Mouse (Mus musculus): Measurements from ENCODE around the gene Dbx2. TPM values are rescaled to one million over a fixed set of nuclear protein-coding genes. Genes with fewer than 3 reads are reported as not detected.

Gene Dbx2
- polyA plus RNA-seq, 1 experiment, result 0.16 TPM

DNA sequence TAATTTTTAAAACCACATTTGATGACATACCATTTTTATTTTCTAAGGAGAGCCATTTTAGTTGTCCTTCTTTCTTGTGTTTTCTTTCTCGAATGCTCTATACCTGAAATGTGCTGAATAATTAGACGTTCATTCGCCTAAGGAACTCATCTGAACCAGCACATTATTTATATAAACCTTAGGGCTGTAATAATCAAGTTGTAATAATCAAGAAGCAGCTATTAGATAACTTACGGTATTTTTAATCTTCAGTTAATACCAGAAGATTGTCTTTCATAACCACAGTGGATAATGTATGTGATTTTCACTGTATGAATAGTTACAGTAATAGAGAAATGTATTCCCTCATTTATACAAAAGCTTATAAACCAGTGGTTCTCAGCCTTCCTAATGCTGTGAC, 9.2 kb upstream of the Dbx2 start:
- Histone ChIP-seq H3K9me3 (no peaks in the 10 kb centered on the region), H3K36me3 (replicated peaks; ENCODE audit: low read length) (no peaks in the 10 kb centered on the region), H3K27me3 (replicated peaks) (no peaks in the 10 kb centered on the region), H3K4me1 (no peaks in the 10 kb centered on the region), H3K4me3 (replicated peaks) (no peak overlapping the region)
- TF ChIP-seq GATA1 (IDR thresholded peaks at IDR 0.05; ENCODE audit: borderline replicate concordance, low read length) (no peak), FLI1 (IDR thresholded peaks at IDR 0.05; ENCODE audit: low read length) (no peak)

DNA sequence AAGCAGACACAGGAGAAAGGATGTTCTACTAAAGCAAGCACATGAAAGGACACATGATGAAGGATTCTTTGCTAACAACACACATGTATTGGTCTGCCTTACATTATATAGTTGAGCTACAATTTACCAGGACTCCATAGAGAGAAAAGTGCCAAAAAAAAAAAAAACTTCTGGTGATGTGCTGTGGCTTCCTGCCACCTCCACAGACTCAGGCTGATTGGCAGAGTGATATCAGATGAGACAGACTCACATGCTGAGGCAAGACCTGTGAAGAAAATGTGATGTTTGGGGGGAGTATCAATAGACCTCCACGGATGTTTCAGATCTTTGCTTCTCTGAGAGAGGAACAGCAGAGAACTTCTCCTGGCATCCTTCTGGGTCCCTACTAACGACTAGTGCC, 6.0 kb upstream of the Dbx2 start:
- Histone ChIP-seq H3K27me3 (replicated peaks) (no peaks in the 10 kb centered on the region), H3K4me3 (replicated peaks) (no peak overlapping the region), H3K36me3 (replicated peaks; ENCODE audit: low read length) (no peaks in the 10 kb centered on the region), H3K4me1 (no peaks in the 10 kb centered on the region), H3K9me3 (no peaks in the 10 kb centered on the region)
- TF ChIP-seq FLI1 (IDR thresholded peaks at IDR 0.05; ENCODE audit: low read length) (no peak), GATA1 (IDR thresholded peaks at IDR 0.05; ENCODE audit: borderline replicate concordance, low read length) (no peak)

DNA sequence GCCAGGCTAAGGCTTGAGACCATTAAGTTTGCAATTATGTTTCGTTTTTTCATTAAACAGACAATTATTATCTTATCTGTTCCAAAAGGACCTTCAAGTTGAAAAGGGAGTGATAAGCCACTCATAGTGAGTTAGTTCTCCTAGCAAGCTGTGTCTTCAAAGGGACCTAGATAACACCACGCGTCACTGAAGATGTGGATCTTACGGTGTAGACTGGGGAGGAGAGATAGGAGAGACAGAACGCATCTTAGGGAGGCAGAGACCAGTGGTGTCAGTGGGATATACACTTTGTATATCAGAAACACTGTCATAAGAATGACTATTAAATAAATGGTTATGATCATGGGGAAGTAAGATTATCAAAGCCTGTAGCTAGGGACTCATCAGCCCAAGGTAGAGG, 4.6 kb upstream of the Dbx2 start:
- H3K9me3 ChIP-seq, result no peaks in the 10 kb centered on the region
- no peaks in the 10 kb centered on the region for H3K27me3 ChIP-seq (replicated peaks)
- no peaks in the 10 kb centered on the region for H3K36me3 ChIP-seq (replicated peaks; ENCODE audit: low read length)
- no peaks in the 10 kb centered on the region for H3K4me1 ChIP-seq
- TF ChIP-seq GATA1 (IDR thresholded peaks at IDR 0.05; ENCODE audit: borderline replicate concordance, low read length), result no peak
- TF ChIP-seq FLI1 (IDR thresholded peaks at IDR 0.05; ENCODE audit: low read length), result no peak
- H3K4me3 ChIP-seq (replicated peaks), result no peak overlapping the region

DNA sequence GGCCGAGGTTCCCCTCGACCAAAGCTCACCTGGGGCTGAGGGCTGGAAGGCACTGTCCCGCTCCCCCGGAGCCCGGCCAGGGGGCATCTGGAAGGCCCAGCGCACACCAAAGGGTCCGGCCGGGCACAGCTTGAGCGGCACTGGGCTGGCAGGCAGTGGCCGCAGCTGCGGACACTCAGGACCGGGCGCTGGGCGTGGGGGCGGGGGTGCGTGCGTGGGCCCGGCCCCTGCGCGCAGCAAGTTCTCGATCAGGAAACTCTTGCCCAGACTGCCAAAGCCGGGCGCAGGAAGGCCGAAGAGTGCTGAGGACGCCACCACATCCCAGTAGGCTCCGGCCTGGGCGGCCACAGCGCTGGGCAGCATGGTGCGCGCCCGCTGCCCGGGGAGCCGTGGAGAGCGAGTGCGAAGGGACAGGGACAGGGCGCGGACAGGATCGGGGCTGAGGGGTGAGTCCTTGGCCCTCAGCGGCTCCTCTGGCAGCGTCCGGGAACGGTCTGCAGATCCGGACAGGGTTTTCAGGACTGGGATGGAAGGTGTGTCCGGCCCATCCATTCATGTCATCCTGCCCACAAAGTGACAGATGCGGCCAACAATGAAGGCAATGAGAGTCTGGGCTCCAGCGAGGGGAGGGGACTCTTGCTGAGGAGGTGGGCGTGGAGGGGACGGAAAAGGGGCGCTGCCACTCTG, 1.4 kb downstream of the Dbx2 start:
- Histone ChIP-seq H3K4me3 (replicated peaks) (no peak overlapping the region), H3K27me3 (replicated peaks) (peaks cover 43% of the 10 kb centered on the region), H3K9me3 (peaks cover 12% of the 10 kb centered on the region; the same call in 1 of the 2 replicates), H3K36me3 (replicated peaks; ENCODE audit: low read length) (no peaks in the 10 kb centered on the region), H3K4me1 (no peaks in the 10 kb centered on the region)
- TF ChIP-seq GATA1 (IDR thresholded peaks at IDR 0.05; ENCODE audit: borderline replicate concordance, low read length) (no peak), FLI1 (IDR thresholded peaks at IDR 0.05; ENCODE audit: low read length) (no peak)

DNA sequence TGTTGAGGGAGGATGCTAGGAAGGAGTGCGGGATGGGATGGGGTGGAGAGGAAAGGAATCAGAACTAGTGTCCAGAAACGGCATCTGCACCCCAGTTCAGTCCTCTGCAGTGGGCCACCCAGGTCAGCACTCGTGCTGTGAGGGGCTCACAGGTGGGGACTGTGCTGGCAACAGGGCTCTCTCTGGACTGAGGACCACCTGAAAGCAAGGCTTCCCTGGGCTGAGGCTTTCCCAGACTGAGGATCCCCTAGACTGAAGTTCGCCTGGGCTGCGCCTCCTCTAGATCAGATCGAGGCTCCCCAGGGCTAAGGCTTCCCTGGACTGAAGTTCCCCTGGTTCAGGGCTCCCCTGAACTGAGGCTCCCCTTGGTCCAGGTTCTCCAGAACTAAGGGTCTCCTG, 1.9 kb downstream of the Dbx2 start:
- peaks cover 12% of the 10 kb centered on the region; the same call in 1 of the 2 replicates for H3K9me3 ChIP-seq
- H3K36me3 ChIP-seq (replicated peaks; ENCODE audit: low read length), result no peaks in the 10 kb centered on the region
- no peaks in the 10 kb centered on the region for H3K4me1 ChIP-seq
- H3K27me3 ChIP-seq (replicated peaks), result peaks cover 43% of the 10 kb centered on the region
- no peak overlapping the region for H3K4me3 ChIP-seq (replicated peaks)
- TF ChIP-seq FLI1 (IDR thresholded peaks at IDR 0.05; ENCODE audit: low read length), result no peak
- TF ChIP-seq GATA1 (IDR thresholded peaks at IDR 0.05; ENCODE audit: borderline replicate concordance, low read length), result no peak

DNA sequence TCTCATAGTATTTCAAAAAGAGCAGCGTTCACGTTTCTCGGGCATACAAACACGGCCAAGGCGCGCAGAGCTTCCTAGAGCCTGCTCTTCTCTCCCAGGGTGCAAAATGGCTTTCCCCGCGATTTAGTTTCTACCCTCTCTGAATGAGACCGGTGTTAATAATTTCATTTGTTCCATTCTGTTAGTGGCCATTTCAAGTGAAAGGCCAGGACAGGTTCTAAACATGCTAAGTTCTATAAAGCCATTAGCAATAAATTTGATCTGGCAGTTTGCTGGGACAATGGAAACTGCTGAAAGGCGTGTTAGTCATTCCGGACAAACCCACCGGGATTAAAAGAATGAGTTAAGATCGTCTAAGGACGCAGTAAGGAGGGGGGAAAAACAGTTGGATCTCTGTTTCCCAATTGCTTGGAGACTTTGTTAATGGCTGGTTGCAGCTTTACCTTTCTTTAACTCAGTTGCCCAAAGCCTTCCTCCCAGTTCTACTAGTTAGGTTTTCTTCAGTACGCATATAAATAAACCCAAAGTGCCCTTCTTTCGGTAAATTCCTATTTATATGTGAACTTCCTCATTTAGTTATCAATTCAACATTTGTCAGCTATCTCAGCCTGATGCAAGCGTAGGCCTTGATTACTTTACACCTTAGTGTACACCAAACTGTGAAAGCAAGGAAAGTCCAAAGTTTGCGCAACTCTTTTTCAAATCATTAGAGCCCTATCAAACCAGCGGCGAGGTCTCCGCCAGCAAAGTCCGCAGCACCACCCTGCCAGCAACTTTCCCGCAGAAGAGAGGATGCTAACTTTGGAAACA, 2.7 kb downstream of the Dbx2 start:
- Histone ChIP-seq H3K36me3 (replicated peaks; ENCODE audit: low read length) (no peaks in the 10 kb centered on the region), H3K9me3 (peaks cover 12% of the 10 kb centered on the region; the same call in 1 of the 2 replicates), H3K27me3 (replicated peaks) (peaks cover 43% of the 10 kb centered on the region), H3K4me3 (replicated peaks) (no peak overlapping the region), H3K4me1 (no peaks in the 10 kb centered on the region)
- TF ChIP-seq GATA1 (IDR thresholded peaks at IDR 0.05; ENCODE audit: borderline replicate concordance, low read length) (no peak), FLI1 (IDR thresholded peaks at IDR 0.05; ENCODE audit: low read length) (no peak)

DNA sequence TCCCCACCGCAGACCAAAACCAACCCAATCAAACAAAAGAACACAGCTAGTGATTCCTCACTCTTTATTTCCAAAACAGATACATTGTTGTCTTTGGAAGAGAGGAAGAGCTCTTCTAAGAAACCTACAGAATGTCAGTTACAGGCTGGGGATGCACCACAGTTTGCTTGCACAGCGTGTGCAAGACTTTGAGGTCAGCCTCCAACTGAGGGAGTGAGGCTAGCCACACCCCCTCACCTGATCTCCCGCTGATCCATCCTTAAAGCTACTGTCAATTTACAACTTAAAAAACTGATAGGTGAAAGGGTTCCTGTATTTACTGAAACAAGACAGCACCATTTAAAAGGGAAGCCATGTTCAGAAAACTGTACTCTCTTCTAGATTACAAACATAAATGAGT, 3.9 kb downstream of the Dbx2 start:
- H3K36me3 ChIP-seq (replicated peaks; ENCODE audit: low read length), result no peaks in the 10 kb centered on the region
- H3K4me1 ChIP-seq, result no peaks in the 10 kb centered on the region
- H3K4me3 ChIP-seq (replicated peaks), result no peak overlapping the region
- TF ChIP-seq GATA1 (IDR thresholded peaks at IDR 0.05; ENCODE audit: borderline replicate concordance, low read length) (no peak), FLI1 (IDR thresholded peaks at IDR 0.05; ENCODE audit: low read length) (no peak)
- H3K9me3 ChIP-seq, result peaks cover 12% of the 10 kb centered on the region; the same call in 1 of the 2 replicates
- H3K27me3 ChIP-seq (replicated peaks), result peaks cover 43% of the 10 kb centered on the region

DNA sequence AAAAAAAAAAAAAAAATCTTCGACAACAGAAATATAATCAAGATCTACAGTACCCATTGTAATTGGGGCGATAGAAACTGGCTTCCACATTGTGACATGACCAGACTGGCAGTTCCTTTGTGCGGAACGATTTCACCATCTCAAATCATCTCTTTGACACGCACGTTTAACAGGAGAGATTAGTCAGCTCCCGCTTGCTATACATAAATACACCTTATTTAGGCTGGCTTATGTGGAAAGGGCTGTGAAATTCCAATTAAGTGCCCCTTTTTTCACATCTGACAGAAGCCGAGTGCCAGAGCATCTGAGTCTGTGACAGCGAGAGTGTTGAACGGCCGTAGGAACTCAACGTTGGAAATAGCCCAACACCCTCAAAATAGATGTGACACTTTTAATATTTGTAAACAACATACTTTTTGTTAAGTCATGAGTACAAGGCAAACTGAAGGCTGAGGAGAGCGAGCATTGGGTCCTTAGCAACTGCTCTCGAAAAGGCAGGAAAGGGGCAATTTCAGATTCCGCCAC, 12.2 kb downstream of the Dbx2 start:
- Histone ChIP-seq H3K9me3 (peaks cover 6% of the 10 kb centered on the region; the same call in 1 of the 2 replicates), H3K27me3 (replicated peaks) (no peaks in the 10 kb centered on the region), H3K36me3 (replicated peaks; ENCODE audit: low read length) (no peaks in the 10 kb centered on the region), H3K4me3 (replicated peaks) (no peak overlapping the region), H3K4me1 (no peaks in the 10 kb centered on the region)
- TF ChIP-seq GATA1 (IDR thresholded peaks at IDR 0.05; ENCODE audit: borderline replicate concordance, low read length), result no peak
- TF ChIP-seq FLI1 (IDR thresholded peaks at IDR 0.05; ENCODE audit: low read length), result no peak

DNA sequence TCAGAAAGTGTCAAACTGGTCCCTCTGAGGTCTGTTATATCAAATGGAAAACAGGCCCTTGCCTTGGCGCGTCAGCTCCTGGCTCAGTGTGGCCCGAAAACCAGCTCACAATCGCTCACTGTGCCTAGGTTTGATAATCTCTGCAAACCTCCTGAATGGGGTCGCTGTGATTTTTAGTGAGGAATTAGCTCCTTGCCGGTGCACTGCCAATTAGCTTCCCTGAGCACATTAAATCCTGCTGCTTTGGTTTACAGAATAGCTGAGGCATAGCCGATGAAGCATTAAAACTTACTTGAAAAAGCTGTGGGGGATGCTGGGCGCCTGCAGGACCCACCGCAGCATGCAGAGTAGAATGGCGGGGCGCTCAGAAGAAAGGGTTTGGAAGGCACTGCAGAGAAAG, 15.4 kb downstream of the Dbx2 start:
- Histone ChIP-seq H3K36me3 (replicated peaks; ENCODE audit: low read length) (no peaks in the 10 kb centered on the region), H3K4me1 (no peaks in the 10 kb centered on the region), H3K27me3 (replicated peaks) (no peaks in the 10 kb centered on the region), H3K4me3 (replicated peaks) (no peak overlapping the region), H3K9me3 (peaks cover 6% of the 10 kb centered on the region; the same call in 1 of the 2 replicates)
- TF ChIP-seq FLI1 (IDR thresholded peaks at IDR 0.05; ENCODE audit: low read length) (no peak), GATA1 (IDR thresholded peaks at IDR 0.05; ENCODE audit: borderline replicate concordance, low read length) (no peak)

DNA sequence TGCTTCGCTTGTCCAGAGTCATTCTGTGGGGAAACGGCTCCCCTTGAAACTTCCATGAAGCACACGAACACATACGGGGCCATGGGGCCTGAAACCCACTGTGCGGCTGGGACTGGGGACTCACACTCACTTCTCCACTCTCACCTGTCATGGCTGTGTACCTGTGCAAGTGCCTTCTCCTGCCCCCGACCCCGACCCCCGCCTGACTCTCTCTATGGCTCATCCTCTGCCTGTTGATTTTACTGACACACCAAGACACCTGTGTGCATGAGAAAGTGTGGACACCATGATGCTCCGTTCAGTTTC, 16.0 kb downstream of the Dbx2 start:
- Histone ChIP-seq H3K27me3 (replicated peaks) (no peaks in the 10 kb centered on the region), H3K36me3 (replicated peaks; ENCODE audit: low read length) (no peaks in the 10 kb centered on the region), H3K4me1 (no peaks in the 10 kb centered on the region), H3K9me3 (peaks cover 6% of the 10 kb centered on the region; the same call in 1 of the 2 replicates), H3K4me3 (replicated peaks) (no peak overlapping the region)
- no peak for TF ChIP-seq FLI1 (IDR thresholded peaks at IDR 0.05; ENCODE audit: low read length)
- TF ChIP-seq GATA1 (IDR thresholded peaks at IDR 0.05; ENCODE audit: borderline replicate concordance, low read length), result no peak

Measured in megakaryocyte, embryonic 14.5 days (primary cell).